Comparison of ENCODE assay signal across 11 mouse cellular contexts in the genomic region with DNA sequence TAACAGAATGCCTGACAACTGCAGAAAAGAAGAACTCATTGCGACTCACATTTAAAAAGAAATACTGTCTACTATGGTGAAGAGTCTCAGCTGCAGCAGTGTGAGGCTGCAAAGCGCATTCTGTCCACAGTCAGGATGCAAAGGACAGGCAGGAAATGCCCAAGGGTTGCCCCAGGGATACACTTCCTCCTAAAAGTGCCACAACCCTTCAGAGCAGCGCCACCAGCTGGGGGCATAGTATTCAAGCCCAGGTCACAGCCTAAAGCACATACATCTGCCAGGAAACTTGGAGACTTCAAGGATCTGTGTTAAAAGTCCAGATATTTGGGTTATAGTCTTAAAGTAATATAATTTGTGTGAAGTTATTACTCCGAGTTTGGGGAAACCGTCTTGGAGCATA.
DNase-seq lines count a peak whose midpoint lies in the region; ATAC-seq and TF ChIP-seq lines count a peak whose summit lies in the region.
"Had no signal": no experiment of that assay in that cellular context is flagged by ENCODE, and none has a peak within 500 bp of the region (broad histone marks: within the 10 kb centered on the region; RNA-seq: fewer than 3 reads in every experiment).

No protein-coding gene starts in this region.

- peaks cover 12% of the 10 kb centered on the region for H3K36me3 ChIP-seq in midbrain, postnatal 0 days (ENCODE audit: insufficient read depth, low read length)
- H3K36me3 ChIP-seq in midbrain, embryonic 15.5 days (replicated peaks), result no peaks in the 10 kb centered on the region; the same call in 1 of the 2 replicates
- H3K36me3 ChIP-seq in kidney, postnatal 0 days (ENCODE audit: insufficient read depth, low read length), result 0 out of 2 replicates have a peak, but pooled peaks cover 5% of the 10 kb centered on the region
- H3K36me3 ChIP-seq in hindbrain, embryonic 12.5 days, result peaks cover 19% of the 10 kb centered on the region

- no peak overlapping the region for H3K9ac ChIP-seq in midbrain, postnatal 0 days (replicated peaks; ENCODE audit: low read length, poor library complexity, severe bottlenecking)
- no peak overlapping the region for H3K9ac ChIP-seq in midbrain, embryonic 15.5 days
- no peak overlapping the region for H3K9ac ChIP-seq in kidney, postnatal 0 days (ENCODE audit: low read depth, low read length)
- H3K9ac ChIP-seq in hindbrain, embryonic 12.5 days, result no peak overlapping the region
- H3K9ac ChIP-seq: limb, embryonic 15.5 days had no signal

- H3K27me3 ChIP-seq in midbrain, postnatal 0 days (ENCODE audit: insufficient read depth, low read length), result no peaks in the 10 kb centered on the region
- H3K27me3 ChIP-seq in midbrain, embryonic 15.5 days (replicated peaks), result no peaks in the 10 kb centered on the region
- H3K27me3 ChIP-seq in kidney, postnatal 0 days (ENCODE audit: insufficient read depth, low read length), result no peaks in the 10 kb centered on the region
- no peaks in the 10 kb centered on the region for H3K27me3 ChIP-seq in hindbrain, embryonic 12.5 days
- H3K27me3 ChIP-seq: limb, embryonic 15.5 days had no signal

- H3K4me3 ChIP-seq in midbrain, postnatal 0 days (ENCODE audit: low read depth, low read length), result no peak overlapping the region
- no peak overlapping the region for H3K4me3 ChIP-seq in midbrain, embryonic 15.5 days
- H3K4me3 ChIP-seq in kidney, postnatal 0 days (replicated peaks; ENCODE audit: low read depth, low read length), result no peak overlapping the region
- no peak overlapping the region for H3K4me3 ChIP-seq in hindbrain, embryonic 12.5 days
- H3K4me3 ChIP-seq: forebrain, embryonic 10.5 days; hindbrain, embryonic 10.5 days; limb, embryonic 15.5 days had no signal

- no peak overlapping the region for H3K27ac ChIP-seq in midbrain, postnatal 0 days (ENCODE audit: low read depth, low read length)
- H3K27ac ChIP-seq in midbrain, embryonic 15.5 days, result no peak overlapping the region
- H3K27ac ChIP-seq in kidney, postnatal 0 days, result no peak overlapping the region
- no peak overlapping the region for H3K27ac ChIP-seq in hindbrain, embryonic 12.5 days
- H3K27ac ChIP-seq: forebrain, embryonic 10.5 days; hindbrain, embryonic 10.5 days; limb, embryonic 15.5 days had no signal

- TF ChIP-seq CTCF in midbrain, postnatal 0 days (IDR thresholded peaks at IDR 0.05), result peak; percentile 53
- TF ChIP-seq CTCF in kidney, postnatal 0 days (IDR thresholded peaks at IDR 0.05; ENCODE audit: low read depth), result peak; percentile 60

- no peaks in the 10 kb centered on the region for H3K4me1 ChIP-seq in midbrain, postnatal 0 days (ENCODE audit: insufficient read depth, low read length)
- H3K4me1 ChIP-seq in midbrain, embryonic 15.5 days, result no peaks in the 10 kb centered on the region
- no peaks in the 10 kb centered on the region for H3K4me1 ChIP-seq in kidney, postnatal 0 days (replicated peaks; ENCODE audit: insufficient read depth, low read length)
- H3K4me1 ChIP-seq in hindbrain, embryonic 12.5 days, result no peaks in the 10 kb centered on the region
- H3K4me1 ChIP-seq: forebrain, embryonic 10.5 days had no signal

- intact Hi-C loops in gastrocnemius, postnatal 14 days (cut with DNase I; ENCODE audit: low total_unique reads), result no loop called here

- DNase-seq in gastrocnemius, postnatal 14 days, result peak; percentile 16
- no peak for DNase-seq in gastrocnemius, postnatal 10 days
- DNase-seq in midbrain, postnatal 0 days (ENCODE audit: low spot score), result no peak
- peak; percentile 49 for DNase-seq in kidney, postnatal 0 days (ENCODE audit: low spot score)
- no peak for DNase-seq in frontal cortex, postnatal 25 days (ENCODE audit: low spot score in 2 of 2)

- 88% methylated on average over 5 of the region's 5 CpGs for WGBS in midbrain, postnatal 0 days
- WGBS in midbrain, embryonic 15.5 days, result 89% methylated on average over 5 of the region's 5 CpGs
- WGBS in kidney, postnatal 0 days, result 69% methylated on average over 5 of the region's 5 CpGs
- 86% methylated on average over 5 of the region's 5 CpGs for WGBS in hindbrain, embryonic 12.5 days

- H3K9me3 ChIP-seq in midbrain, postnatal 0 days (ENCODE audit: low read length), result no peaks in the 10 kb centered on the region
- no peaks in the 10 kb centered on the region for H3K9me3 ChIP-seq in midbrain, embryonic 15.5 days
- H3K9me3 ChIP-seq in kidney, postnatal 0 days (replicated peaks; ENCODE audit: low read length), result no peaks in the 10 kb centered on the region
- no peaks in the 10 kb centered on the region for H3K9me3 ChIP-seq in hindbrain, embryonic 12.5 days (replicated peaks)
- H3K9me3 ChIP-seq: forebrain, embryonic 10.5 days; hindbrain, embryonic 10.5 days; limb, embryonic 15.5 days had no signal

- no peak overlapping the region for H3K4me2 ChIP-seq in midbrain, postnatal 0 days (ENCODE audit: low read depth, low read length, poor library complexity, severe bottlenecking)
- H3K4me2 ChIP-seq in midbrain, embryonic 15.5 days, result no peak overlapping the region
- 0 out of 2 replicates have a peak overlapping the region, but pooled peaks have one; percentile 13 for H3K4me2 ChIP-seq in kidney, postnatal 0 days (ENCODE audit: low read length)
- H3K4me2 ChIP-seq in hindbrain, embryonic 12.5 days (replicated peaks), result no peak overlapping the region
- H3K4me2 ChIP-seq: limb, embryonic 15.5 days had no signal

- ATAC-seq in midbrain, postnatal 0 days (ENCODE audit: low FRiP score), result no peak
- no peak for ATAC-seq in midbrain, embryonic 15.5 days (replicated peaks)
- no peak for ATAC-seq in kidney, postnatal 0 days (replicated peaks; ENCODE audit: low FRiP score, low read depth)
- peak; percentile 88 for ATAC-seq in megakaryocyte progenitor cell, adult 5-6 weeks (replicated peaks; ENCODE audit: poor library complexity)
- ATAC-seq in hindbrain, embryonic 12.5 days (ENCODE audit: low FRiP score), result no peak

Comparison
In these comparisons a context has a peak if more than half of its experiments do, and no peak if none do; other contexts are left out.
1. DNase-seq: peak in gastrocnemius, postnatal 14 days (single experiment) and kidney, postnatal 0 days (single experiment); none in gastrocnemius, postnatal 10 days (single experiment), midbrain, postnatal 0 days (single experiment) and frontal cortex, postnatal 25 days (0 of 2).